ENCODE assay signal across 14 mouse cellular contexts in genomic region chr1:171372880-171373279, GRCm38 (mm10). TPM values are rescaled to one million over a fixed set of nuclear protein-coding genes. Genes with fewer than 3 reads are reported as not detected.
"Had no signal": no experiment of that assay in that cellular context is flagged by ENCODE, and none has a peak within 500 bp of the region (broad histone marks: within the 10 kb centered on the region; RNA-seq: fewer than 3 reads in every experiment).

No protein-coding gene starts in this region.

- H3K9me3 ChIP-seq: liver, embryonic 13.5 days; lung, embryonic 15.5 days; midbrain, embryonic 15.5 days; neural tube, embryonic 12.5 days had no signal

- H3K9ac ChIP-seq: liver, embryonic 13.5 days; liver, postnatal 0 days; lung, embryonic 15.5 days; midbrain, embryonic 15.5 days; neural tube, embryonic 12.5 days had no signal

- H3K4me3 ChIP-seq: liver, embryonic 13.5 days; lung, embryonic 15.5 days; midbrain, embryonic 15.5 days; neural tube, embryonic 12.5 days had no signal

- H3K4me2 ChIP-seq: liver, embryonic 13.5 days; lung, embryonic 15.5 days; midbrain, embryonic 15.5 days; neural tube, embryonic 12.5 days had no signal

- H3K27ac ChIP-seq: liver, embryonic 13.5 days; lung, embryonic 15.5 days; midbrain, embryonic 15.5 days; neural tube, embryonic 12.5 days had no signal

- ATAC-seq: liver, postnatal 0 days; midbrain, embryonic 15.5 days had no signal

- H3K4me1 ChIP-seq: midbrain, embryonic 15.5 days had no signal

- H3K36me3 ChIP-seq: liver, embryonic 13.5 days; lung, embryonic 15.5 days; midbrain, embryonic 15.5 days; neural tube, embryonic 12.5 days had no signal

- DNase-seq: kidney, adult 11 months; kidney, adult 9 months; kidney, postnatal 10 days; kidney, postnatal 4 days; liver; liver, embryonic 13.5 days; liver, postnatal 0 days; retina, postnatal 1 day; right cerebral cortex, postnatal 14 days; thymus, postnatal 4 days had no signal

- H3K27me3 ChIP-seq: lung, embryonic 15.5 days; neural tube, embryonic 12.5 days had no signal

RNA-seq across cellular contexts. Expression of gene Klhdc9, which starts 12.3 kb away (rescaled TPM):
- total RNA-seq: monocyte, adult 5-6 weeks had no signal
